Mouse (Mus musculus): ENCODE results near the gene Pgls.

The Pgls gene

DNA sequence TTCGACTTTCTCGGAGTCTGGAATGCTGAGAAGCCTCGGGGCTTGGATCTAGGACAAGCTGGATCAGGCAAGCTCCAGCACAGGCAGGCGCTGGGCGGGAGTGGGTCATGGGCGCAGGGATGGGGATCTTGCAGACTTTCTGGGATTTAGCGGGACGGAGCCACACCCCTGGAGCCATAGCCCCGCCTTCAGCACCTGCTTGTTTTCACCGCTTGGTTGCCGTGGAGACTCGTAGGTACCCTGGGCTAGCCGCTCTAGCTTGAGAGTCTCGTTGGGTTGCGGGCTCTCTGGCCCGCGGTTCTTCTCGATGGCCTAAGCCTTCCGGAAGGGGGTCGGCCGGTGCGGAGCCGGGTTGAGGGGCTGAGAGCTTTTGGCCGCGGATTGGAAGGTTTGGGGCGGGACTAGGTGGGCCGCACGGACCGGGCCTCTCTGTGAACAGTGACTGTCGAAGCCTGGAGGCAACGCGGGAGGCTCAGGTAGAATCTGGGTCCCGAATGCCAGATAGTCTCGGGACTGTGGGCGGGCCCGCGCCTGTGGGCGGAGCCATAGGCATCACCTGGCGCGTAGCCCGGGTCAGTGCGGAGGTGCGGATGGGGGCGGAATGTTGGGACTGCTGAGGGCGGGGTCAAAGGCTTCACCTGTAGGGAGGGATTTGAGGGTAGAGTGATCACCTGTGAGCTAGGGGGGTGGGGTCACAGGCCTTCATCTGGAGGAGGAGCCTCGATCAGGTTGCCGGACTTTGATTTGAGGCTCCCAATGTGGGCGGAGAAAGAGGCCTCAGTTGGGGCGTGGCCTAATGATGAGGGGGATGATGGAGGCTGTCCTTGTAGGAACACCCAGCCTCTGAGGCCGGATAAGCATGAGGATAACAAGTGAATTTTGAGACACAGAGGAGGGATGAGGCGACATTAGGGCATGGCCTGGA is 22.3 kb upstream of the Pgls start:
- no peak for DNase-seq (ENCODE audit: extremely low read depth, low read depth)

- DNase-seq (ENCODE audit: extremely low read depth, low read depth): no peak
Observed at GRCm38 (mm10) chr8:71570291-71570954, 21.6 kb upstream of the Pgls start.

GRCm38 (mm10) chr8:71572077-71572476 is 19.9 kb upstream of the Pgls start:
- DNase-seq (ENCODE audit: extremely low read depth, low read depth): no peak

GRCm38 (mm10) chr8:71572847-71573633 is 18.9 kb upstream of the Pgls start:
- no peak for DNase-seq (ENCODE audit: extremely low read depth, low read depth)

DNA sequence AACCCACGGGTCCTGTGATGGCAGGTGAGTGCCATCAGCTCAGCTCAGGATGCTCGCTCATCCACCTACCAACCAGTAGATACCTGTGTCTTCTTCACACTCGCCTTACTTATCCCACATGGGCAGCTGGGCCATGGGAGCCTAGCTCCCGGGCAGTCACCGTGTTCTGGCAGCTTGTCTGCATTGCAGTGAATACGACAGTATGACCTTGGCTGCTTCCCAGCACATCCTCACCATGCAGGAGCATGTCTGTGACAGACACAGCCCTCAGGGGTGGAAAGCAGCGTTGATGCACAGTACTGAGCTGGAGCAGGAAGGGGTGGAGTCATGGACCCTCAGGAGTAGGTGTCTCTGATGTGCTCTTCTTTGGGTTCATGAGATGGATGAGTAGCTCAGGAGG is 17.6 kb upstream of the Pgls start:
- no peak for DNase-seq (ENCODE audit: extremely low read depth, low read depth)

- DNase-seq (ENCODE audit: extremely low read depth, low read depth): no peak
Observed at GRCm38 (mm10) chr8:71575020-71575419, 17.0 kb upstream of the Pgls start.

DNA sequence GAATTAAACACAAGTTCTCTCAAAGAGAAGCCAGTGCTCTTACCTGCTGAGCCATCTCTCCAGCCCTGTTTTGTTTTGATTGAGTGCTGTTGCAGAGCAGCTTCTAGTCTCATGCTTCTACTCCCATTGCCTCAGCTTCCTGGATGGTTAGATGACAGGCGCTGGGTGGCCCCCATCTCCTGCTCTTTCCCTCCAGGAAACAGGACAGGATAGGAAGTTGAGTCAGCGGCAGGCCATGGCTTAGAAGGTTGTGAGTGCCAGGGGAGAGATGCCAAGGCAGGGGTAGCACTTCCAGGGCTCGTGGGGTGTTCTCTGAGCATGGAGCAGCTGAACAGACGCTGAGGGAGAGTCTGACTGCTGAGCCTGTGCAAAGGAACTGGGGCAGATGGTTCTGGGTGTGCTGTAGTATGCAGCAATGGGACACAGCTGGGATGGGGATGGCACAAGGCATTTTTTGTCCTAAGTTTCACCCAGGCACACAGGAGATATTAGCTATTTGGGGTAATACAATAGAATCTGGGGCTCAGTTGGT is 14.1 kb upstream of the Pgls start:
- no peak for DNase-seq (ENCODE audit: extremely low read depth, low read depth)

DNA sequence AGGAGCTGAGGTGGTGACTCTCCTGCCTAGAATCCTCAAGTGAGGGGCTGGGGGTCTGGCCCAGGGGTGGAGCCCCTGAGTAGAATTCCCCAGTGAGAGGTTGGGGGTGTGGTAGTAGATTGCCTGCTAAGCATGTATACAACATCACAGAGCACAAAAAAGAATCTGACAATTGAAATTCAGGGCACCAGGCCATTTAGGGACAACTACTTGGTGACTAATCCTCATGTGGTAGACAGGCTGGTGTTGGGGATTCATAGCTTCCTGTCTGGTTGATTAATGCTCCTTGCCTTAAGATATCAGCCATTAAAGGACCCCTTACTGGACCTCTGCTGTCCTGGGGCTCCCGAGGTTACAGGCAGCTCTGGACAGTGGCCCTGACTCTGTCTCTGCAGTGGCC is 13.0 kb upstream of the Pgls start:
- no peak for DNase-seq (ENCODE audit: extremely low read depth, low read depth)

GRCm38 (mm10) chr8:71579476-71579875 is 12.5 kb upstream of the Pgls start:
- DNase-seq (ENCODE audit: extremely low read depth, low read depth): no peak

- DNase-seq (ENCODE audit: extremely low read depth, low read depth): no peak
Observed at GRCm38 (mm10) chr8:71580201-71580600, 11.8 kb upstream of the Pgls start.

DNA sequence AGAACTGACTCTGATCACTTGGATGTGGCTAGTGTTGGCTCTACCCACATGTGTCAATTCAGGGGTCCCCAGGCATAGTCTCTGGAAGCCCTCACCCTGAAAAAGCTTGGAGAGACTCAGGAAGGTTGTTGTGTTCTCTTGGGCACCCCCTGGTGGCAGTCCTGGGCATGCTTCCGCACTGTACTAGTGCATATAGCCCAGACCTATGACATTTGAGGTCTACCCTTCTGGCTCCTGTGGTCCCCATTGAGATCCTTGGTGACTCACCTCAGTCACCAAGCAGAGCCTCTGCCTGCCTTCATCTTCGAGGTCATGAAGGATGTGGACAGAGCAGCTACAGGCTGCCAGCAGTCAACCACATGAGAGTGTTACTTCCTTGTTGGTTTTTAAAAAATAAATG is 5.1 kb upstream of the Pgls start:
- no peak for DNase-seq (ENCODE audit: extremely low read depth, low read depth)

- DNase-seq (ENCODE audit: extremely low read depth, low read depth): no peak
Observed at GRCm38 (mm10) chr8:71588762-71589161, 3.2 kb upstream of the Pgls start.

GRCm38 (mm10) chr8:71591017-71591416 is 959 bp upstream of the Pgls start:
- no peak for DNase-seq (ENCODE audit: extremely low read depth, low read depth)

GRCm38 (mm10) chr8:71592374-71593170 is 596 bp downstream of the Pgls start:
- DNase-seq (ENCODE audit: extremely low read depth, low read depth): no peak

DNA sequence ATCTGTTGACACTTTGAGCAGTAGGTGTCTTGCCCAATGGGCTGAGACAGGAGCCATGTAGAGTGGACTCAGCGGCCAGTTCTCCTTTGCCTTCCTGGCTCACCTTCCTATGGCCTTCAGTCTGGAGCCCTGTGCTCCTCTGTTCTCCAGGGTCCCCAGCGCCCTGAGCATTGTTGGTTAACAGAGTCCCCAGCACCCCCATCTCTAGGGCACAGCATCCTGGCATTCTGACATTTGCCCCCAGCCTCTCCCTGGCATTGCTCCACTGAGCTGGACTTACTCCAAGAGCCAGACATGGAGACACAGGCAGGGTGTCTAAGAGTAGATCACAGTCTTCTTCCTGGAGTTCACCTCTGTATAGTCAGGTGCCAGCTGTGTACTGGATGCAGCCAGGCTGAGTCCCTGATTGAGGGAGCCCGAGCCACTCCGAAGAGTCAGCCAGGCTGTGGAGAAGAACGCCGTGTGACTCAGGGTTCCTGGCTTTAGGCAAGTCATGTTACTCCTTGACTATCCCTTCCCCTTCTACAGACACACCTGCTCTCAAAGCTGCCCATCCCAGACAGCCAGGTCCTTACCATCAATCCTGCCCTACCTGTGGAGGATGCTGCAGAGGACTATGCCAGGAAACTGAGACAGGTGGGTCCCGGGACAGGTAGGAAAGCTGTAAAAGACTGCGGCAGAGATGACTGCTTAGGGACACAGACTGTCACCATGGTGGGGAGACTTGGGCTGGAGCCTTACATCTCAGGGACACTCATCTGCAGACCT is 1.8 kb downstream of the Pgls start:
- DNase-seq (ENCODE audit: extremely low read depth, low read depth): no peak

GRCm38 (mm10) chr8:71594324-71594722 is 2.3 kb downstream of the Pgls start:
- no peak for DNase-seq (ENCODE audit: extremely low read depth, low read depth)

DNA sequence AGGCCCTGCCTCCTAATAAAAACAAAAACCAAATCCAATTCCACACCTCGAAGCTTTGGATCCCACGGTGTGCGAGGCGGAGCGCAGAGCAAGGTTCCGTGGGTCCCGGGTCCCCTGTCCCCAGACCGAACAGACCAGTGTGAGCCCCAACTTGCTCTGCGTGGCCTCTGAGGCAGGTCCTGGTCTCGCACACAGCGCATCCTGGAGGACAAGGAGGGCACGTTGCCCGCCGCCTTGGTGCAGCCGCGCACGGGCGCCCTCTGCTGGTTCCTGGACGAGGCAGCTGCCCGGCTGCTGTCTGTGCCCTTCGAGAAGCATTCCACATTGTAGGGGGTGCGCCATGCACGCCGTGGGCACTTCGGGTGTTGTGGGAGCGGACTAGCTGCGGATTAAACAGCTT is 3.9 kb downstream of the Pgls start:
- DNase-seq (ENCODE audit: extremely low read depth, low read depth): no peak

DNA sequence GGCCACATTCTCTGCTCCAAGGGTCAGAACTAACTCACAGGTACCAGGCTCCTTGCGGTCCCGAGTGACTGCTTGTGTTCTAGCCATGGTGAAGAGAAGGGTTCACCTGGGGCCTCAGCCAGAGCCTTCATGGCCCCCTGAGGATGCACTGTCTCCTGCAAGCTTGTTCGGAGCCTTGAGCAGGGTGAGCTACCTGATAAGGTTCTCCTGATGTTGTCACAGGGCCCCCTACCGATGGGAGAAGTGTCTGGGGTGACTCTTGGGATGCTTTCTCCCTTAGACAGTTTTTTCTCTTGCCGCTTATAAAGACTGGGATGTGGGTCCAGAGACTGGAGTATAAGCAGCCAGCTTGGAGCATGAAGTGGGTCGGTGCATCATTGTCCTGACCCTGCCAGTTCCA is 4.4 kb downstream of the Pgls start:
- no peak for DNase-seq (ENCODE audit: extremely low read depth, low read depth)

GRCm38 (mm10) chr8:71596798-71597197 is 4.8 kb downstream of the Pgls start:
- DNase-seq (ENCODE audit: extremely low read depth, low read depth): peak; percentile 60

GRCm38 (mm10) chr8:71597451-71597850 is 5.5 kb downstream of the Pgls start, which contains the start of gene Fam129c:
Gene Fam129c (plus strand): TSS chr8:71597648.
- no peak for DNase-seq (ENCODE audit: extremely low read depth, low read depth)
